Mouse (Mus musculus): ENCODE measurements around the gene Sim2.

Gene Sim2

GRCm38 (mm10) chr16:94079075-94079855, 5.5 kb upstream of the Sim2 start:
- DNase-seq = no peak

DNA sequence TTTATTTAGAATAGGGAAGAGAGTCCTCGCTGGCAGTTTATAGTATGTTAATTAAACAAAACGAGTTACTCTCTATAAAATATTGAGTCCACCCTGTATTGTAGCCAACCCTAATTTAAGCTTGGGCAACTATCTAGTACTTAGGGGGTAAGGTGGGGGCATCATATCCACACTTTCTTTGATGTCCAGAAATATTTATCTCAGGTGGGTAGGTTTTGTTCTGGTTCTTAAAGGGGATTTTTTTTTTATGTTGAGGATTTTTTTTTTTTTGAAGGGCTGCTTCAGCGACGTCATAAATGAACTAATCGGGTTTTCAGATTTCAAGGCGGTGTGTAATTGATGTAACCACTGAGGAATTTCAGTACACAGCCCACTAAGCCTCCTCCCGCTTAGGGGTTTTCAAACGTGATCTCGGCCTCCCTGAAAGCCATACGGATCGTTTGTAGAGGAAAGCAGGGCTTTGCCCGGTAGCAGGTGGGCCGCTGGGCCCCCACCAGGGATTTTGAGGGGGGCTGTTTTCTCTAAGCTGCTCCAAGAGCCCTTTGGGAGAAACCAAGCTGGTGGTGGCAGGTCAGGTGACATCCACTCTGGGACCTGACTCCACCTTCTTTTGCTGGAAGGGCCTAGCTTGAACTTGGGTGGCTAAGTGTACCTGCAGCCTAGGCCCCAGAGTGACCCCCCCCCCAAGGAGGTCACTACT, 4.7 kb upstream of the Sim2 start:
- no peak for DNase-seq

DNA sequence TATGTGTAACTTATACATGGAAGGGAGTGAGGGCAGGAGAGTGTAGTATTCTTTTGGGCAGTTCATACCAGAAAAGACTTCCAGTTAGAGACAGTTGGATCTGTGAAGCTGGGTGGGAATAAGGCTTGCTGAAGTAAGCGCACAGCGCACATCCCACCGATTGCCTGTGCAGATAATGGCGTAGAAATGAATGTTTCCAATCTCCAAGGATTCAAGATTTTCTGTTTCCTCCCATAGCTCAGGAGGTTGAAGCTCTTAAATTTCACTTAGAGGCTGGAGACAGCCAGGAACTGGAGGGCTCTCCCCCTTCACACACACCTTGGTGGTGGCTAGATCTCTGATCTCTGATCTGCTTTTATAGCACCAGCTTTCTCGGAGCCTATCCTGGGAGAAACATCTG, 3.1 kb upstream of the Sim2 start:
- DNase-seq = no peak

DNA sequence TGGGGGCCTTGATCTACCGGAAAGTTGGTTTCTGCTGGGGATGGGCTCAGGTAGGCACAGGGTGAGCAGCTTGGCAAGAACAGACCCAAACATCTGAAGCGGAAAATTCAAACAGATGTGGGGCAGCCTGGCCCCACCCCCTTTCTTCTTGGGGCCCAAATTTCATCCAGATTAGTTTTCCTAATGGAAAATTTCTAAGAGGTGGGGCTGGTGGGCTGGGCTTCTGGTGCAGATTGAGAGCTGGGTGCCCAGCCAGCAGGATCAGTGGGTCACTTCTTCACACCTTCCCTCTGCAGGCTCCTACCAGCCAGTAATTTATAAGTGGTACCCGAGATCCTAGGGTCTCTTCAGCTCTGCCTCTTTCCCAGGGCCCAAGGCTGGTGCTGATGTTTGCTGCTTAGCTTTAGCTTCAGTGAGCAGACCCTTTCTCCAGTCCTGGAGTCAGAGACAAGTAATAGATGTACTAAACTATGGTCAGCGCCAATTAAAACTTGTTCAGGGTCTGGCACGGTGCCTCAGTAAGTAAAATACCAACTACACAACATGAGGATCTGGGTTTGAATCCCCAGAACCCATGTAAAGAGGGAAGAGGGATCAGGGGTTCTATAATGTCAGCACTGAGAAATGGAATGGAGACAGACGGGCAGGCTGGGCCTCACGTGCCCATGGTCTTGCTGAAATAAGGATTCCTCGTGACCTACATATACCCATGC, 2.6 kb upstream of the Sim2 start:
- no peak for DNase-seq

DNA sequence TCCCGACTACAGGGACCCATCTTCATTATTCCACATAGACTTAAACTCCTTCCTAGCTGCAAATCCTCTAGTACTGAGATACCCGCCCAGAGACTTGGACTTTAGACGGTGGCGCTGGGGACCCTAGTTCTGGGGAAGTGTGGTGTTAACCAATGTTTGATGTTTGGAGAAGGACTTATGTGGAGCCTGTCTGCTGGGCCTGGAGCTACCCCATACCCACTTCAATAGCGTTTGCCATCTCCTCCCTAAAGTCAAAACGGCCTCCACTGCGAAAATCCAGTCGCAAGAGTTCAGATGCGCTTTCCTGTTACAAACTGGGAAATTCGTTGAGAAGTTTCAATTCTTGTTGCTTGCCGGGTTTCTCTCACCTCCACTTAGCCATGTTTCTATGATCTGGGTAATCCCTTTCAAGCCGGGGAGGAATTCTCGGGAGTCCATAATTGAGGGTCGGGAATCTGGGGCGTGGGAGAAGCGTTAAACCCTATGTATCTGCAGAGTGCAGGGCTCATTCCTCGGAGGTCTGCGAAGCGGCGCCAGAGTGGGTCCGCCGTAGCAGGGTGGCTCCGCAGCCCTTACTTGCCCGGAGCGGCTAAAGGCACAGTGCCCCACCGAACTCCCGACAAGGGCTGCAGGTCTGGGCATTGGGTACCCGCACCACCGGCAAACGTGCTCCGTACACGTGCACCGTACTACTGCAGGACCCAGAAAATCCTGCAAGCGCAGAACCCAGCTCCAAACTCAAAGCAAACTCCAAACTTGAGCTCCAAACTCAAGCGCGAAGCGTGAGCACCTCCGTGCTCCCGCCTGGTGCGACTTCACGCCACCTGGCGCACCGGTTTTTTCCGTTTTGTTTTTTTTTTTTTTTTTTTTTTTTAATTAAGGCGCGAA, 1.5 kb upstream of the Sim2 start:
- no peak for DNase-seq

GRCm38 (mm10) chr16:94083848-94084525, 744 bp upstream of the Sim2 start:
- DNase-seq = no peak

GRCm38 (mm10) chr16:94085603-94086285, 1.0 kb downstream of the Sim2 start:
- no peak for DNase-seq

DNA sequence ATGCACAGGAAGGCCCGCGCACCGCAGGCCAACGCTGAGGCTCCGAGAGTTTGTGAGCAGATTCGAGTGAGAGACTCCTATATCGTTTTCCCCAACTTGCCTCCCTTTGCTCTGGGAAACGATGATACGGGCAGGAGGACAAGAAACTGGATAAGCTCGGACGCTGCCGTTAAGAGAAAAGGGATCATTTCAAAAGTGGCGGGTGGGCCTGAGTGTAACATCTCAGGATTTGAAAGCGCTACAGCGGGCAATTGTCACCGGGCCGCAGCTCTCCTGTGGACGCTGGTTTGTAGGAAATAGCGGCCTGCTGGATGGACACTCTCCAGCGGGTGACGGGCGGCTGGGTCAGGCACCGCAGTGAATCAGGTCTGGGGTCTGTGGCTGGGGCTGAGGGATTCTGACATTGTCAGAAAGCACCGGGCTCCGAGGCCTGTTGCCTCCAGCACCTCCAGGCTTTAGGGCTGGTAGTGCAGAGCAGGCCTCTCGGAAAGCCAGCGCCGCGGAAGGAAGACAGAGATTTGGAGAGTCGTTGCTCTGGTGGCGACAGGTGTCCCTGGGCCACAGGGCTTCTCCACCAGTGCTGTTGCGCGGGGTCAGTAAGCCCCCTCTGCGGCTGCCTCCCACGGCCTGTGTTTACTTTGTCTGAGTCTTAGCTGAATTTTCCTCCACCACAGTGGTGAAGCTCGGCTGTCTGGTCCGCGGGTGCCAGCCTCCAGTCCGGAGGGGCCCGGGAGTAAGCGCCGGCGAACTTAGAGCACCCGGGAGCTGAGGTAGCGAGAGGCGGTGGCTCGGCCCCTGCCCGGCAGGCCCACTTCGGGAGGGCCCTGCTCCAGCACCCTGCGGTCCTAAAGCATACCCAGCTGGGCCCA, 2.2 kb downstream of the Sim2 start:
- no peak for DNase-seq

DNA sequence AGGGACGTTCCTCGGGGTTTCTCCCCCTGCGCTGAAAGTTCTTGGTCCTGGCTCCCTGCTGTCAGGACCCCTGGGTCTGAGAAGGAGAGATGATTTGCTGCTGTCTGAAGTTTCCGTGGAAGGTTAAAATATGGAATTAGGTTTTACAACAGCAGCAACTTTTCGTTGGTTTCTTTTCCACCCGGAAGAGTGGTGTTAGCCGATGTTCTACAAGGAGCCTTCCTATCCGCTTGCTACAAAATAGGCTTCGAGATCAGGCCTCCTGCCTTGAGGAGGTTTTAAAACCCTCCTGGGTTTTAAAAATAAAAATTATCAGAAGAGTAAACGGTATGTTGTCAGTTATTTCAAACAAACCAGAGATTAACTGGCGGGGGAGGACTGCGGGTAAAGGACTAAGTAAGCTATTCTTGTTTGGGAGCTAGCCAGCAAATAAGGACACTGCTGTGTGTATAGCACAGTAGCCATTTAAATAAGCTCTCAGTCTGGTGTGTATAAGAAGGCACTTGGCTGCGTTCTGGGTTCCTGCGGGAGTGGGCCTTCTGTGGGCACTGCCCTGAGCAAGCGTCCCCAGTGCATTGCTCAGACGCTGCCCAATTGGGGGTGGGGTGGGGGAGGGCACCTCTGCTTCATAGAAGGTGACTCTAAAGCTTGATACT, 3.0 kb downstream of the Sim2 start:
- DNase-seq = no peak

- no peak for DNase-seq
Measured at GRCm38 (mm10) chr16:94088226-94088748, 3.6 kb downstream of the Sim2 start.

DNA sequence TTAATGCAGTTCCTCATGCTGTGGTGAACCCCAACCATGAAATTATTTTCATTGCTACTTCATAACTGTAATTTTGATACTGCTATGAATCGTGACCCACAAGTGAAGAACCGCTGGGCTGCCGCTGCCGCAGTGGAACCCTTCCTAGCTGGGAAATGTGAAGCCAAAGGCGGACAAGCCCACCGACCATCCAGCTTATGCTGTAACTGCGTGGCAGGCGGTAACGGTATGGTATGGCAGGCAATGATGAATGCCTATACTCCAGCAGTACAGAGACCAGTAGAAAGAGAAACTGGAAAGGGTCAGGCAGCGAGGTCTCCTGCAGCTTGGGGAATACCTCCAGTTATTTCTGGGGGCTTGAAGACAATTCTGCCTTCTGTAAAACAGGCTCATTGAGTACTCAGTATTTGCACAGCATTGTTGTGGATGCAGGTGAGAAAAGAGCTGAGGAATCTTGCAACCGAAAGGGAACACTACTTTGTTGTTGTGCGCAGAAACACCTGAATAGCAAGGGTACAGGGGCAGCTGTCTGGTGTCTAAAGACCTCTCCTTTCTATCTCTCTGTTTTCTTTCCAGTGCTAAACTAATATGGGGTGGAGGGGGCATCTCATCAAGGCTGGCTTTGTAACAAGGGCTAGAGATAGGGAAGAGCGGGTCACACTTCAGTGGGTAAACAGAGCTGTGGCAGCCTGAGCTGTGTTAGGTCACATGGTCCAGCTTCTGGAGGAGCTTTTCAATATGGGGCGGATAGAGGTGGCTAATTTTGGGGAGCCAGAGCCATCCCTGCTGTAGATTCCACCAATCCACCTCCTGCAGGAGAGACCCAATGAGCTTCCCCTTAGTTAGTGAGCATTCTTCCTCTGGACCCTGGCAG, 4.3 kb downstream of the Sim2 start:
- DNase-seq = no peak

DNA sequence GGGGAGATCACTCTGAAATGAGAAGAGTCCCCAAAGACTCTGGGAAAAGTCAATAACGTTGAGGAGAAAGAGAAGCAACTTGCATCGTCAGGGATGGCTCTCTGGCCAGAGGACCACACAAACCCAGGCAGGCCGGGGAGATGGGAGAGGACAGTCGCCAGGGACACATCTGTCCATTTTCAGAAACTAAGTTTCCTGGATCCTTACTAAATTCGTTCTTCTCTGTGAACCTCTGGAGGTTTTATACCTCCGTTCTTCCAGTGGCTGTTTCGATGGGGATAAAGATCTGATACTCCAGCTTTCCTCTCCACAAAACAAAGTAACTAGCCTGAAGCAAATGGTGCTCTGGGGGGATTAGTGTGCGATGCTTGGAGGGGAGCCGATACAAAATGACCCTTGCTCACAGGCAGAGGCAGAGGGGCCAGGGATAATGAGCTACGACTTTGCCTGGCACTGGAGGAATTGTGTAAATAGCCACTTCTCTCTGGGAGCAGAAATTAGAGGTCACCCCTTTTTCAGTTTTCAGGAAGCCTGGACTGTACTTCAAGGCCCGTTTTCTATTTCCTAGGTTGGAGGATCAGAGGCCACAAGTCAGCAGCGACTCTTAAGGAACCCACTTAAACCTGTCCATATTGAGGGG, 7.9 kb downstream of the Sim2 start:
- DNase-seq = no peak

DNA sequence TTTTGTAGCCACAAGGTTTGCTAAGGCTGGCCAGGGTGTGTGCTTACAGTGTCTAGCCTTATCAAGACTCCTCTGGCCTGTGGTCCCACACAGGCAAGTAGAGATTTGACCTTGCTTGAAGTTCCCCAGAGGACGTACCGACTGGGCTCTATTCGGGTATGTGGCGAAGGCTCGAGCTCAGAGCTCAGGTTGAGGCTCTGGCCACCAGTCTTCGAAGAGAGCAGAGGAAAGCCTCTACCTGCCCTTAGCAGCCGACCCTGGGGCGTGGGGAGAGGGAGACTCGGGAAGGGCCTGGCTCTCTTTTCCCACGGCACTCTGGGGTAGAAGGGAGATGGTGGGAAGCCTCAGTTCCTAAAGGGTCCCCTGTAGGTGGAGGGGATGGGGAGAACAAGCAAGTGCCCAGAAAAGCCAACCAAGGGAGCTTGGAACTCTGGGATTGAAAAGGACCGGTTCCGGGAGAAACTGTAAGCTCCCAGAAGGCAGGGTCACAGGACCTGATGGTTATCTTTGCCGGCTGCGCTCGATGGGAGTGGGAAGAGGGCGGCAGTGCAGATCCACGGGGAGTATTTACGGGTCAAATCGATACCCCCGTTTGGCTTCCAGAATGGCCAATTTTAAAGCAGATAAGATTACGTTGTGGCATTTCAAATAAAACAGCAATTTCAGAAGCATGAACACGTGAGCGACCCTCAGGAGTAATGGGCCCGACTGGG, 8.6 kb downstream of the Sim2 start:
- no peak for DNase-seq

- no peak for DNase-seq
Measured at GRCm38 (mm10) chr16:94094251-94095108, 9.7 kb downstream of the Sim2 start.

DNA sequence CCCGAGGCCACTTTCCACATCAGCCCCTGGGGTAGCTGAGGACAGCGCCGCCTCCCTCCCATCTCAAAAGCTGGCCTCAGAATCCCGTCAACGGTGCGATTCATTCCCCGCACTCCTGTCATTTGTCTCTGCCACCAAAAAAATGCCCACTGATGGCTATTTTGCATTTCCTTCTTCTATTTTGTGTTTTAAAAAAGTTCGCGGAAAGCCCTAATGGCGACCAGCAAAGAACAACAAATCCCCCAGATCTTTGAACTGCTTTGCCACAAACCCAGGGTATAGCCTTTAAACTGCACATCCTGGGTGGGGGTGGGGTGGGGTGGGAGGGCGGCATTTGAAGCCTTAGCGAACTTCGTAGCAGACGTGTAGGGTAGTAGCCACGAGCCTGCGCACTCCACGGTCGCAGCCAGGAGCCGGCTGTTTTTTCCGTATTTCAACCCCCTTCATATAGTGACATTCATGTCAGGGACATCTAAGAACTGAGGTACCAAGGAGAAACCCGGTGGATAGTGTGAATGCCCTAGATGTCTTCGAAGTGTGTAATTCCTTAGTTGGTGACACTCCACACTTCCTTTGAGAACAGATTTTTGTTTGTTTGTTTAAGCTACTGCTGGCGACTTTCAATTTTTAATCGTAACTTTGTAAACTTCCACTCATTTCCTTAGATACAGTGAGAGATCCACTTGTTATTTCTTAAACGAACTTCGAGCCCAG, 10.5 kb downstream of the Sim2 start:
- DNase-seq = no peak

DNA sequence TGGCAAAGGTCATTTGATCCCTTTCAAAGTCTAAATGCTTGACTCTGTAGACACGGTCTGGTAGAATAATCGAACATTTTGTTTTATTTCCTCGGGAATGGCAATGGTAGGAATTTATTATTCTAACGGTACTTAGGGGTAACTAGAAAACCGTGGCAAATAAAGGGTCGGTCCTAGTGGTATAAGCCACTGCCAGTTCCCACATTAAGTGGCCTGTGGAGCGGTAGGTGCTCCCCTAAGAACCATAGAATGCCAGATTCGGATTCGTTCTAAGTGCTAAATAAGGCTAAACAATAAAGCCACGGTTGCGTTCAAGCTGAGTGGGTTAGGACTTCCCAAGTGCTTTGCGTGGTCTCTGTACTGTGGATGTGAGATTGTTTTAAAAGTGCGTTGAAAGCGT, 11.7 kb downstream of the Sim2 start:
- no peak for DNase-seq

Measured in right cerebral cortex, postnatal 14 days (tissue).